Mouse (Mus musculus) G1E (cell line): Measurements from ENCODE around the gene Galnt18. TPM values are rescaled to one million over a fixed set of nuclear protein-coding genes. Genes with fewer than 3 reads are reported as not detected.

Experiments
- ATAC-seq: 2 replicates; pipeline ENCODE4 v1.8.0; 2016; ENCODE audit warnings: mild to moderate bottlenecking; ENCODE audit not compliant: insufficient number of reproducible peaks, poor library complexity, low FRiP score, severe bottlenecking; ENCODE audit errors: extremely low read depth
- DNase-seq: peaks from one replicate; pipeline ENCODE4 v3.0.0; 2012; ENCODE audit warnings: low spot score
- H3K27me3 ChIP-seq: 2 replicates; pipeline ENCODE4 v1.6.1; 2012; ENCODE audit warnings: mild to moderate bottlenecking, low read length, inconsistent platforms; ENCODE audit not compliant: insufficient read depth
- H3K36me3 ChIP-seq: replicated peaks from 2 replicates; pipeline ENCODE3; 2012; ENCODE audit warnings: mild to moderate bottlenecking, inconsistent platforms
- H3K4me1 ChIP-seq: 2 replicates; pipeline ENCODE4 v1.6.1; 2012; ENCODE audit warnings: low read depth, low read length, inconsistent platforms, mixed read lengths; ENCODE audit not compliant: insufficient read depth
- H3K4me3 ChIP-seq: 2 replicates; pipeline ENCODE4 v1.5.1; 2012; ENCODE audit warnings: low read depth, mild to moderate bottlenecking, inconsistent platforms, low read length, moderate library complexity, mixed read lengths
- H3K9me3 ChIP-seq: replicated peaks from 2 replicates; pipeline ENCODE4 v1.6.1; 2012; ENCODE audit warnings: inconsistent platforms
- CTCF ChIP-seq: IDR thresholded peaks from 2 replicates; pipeline ENCODE4 v1.5.1; 2012; ENCODE audit warnings: low read depth, low read length, inconsistent platforms, mixed read lengths
- GATA1 ChIP-seq: IDR thresholded peaks from 2 replicates; pipeline ENCODE4 v1.6.1; 2012; ENCODE audit warnings: borderline replicate concordance, low read length, inconsistent platforms, mixed read lengths
- GATA2 ChIP-seq: IDR thresholded peaks from 2 replicates; pipeline ENCODE4 v1.6.1; 2012; ENCODE audit warnings: low read depth, low read length, inconsistent platforms, borderline replicate concordance
- POLR2AphosphoS5 ChIP-seq: IDR thresholded peaks from 2 replicates; pipeline ENCODE4 v1.6.1; 2012; ENCODE audit warnings: low read depth, low read length, inconsistent platforms; ENCODE audit not compliant: insufficient replicate concordance
- TAL1 ChIP-seq: conservative IDR thresholded peaks from 2 replicates; pipeline ENCODE4 v1.6.1; 2012; ENCODE audit warnings: low read depth, low read length, inconsistent platforms, mixed read lengths
- polyA plus RNA-seq: library from polyadenylated mRNA; stranded (reverse); fragments of >175 nt; gene quantifications from 2 replicates; pipeline ENCODE4 v1.2.3, GENCODE M21; 2012
- total RNA-seq, 2 experiments: library from RNA; stranded (forward) in 1 of 2; stranded (reverse) in 1 of 2; fragments of 200-1000 nt in 1 of 2; fragments of >200 nt in 1 of 2; fragmentation: Nextera tagmentation in 1 of 2; gene quantifications; 2 replicates each; pipeline ENCODE4 v1.2.3; 2014 to 2017

The Galnt18 gene
- total and polyA plus RNA-seq, 3 experiments = not detected

GRCm38 (mm10) chr7:111450286-111451095 lies 329.3 kb downstream of the Galnt18 start:
- H3K4me1 ChIP-seq = no peaks in the 10 kb centered on the region
- no peak overlapping the region for H3K4me3 ChIP-seq
- DNase-seq (no peak), ATAC-seq (no peak)
- 0 out of 2 replicates have a peak, but pooled peaks cover 2% of the 10 kb centered on the region for H3K9me3 ChIP-seq
- H3K36me3 ChIP-seq = no peaks in the 10 kb centered on the region
- H3K27me3 ChIP-seq = no peaks in the 10 kb centered on the region
- TF ChIP-seq GATA1 (no peak), POLR2AphosphoS5 (no peak), GATA2 (no peak), TAL1 (no peak), CTCF (no peak)

- no peak for ATAC-seq
Observed at GRCm38 (mm10) chr7:111433173-111433572, 346.6 kb downstream of the Galnt18 start.

GRCm38 (mm10) chr7:111427392-111427791 lies 352.4 kb downstream of the Galnt18 start:
- H3K36me3 ChIP-seq = no peaks in the 10 kb centered on the region
- DNase-seq (no peak), ATAC-seq (no peak)
- no peak overlapping the region for H3K4me3 ChIP-seq
- no peaks in the 10 kb centered on the region for H3K27me3 ChIP-seq
- TF ChIP-seq GATA1 (no peak), POLR2AphosphoS5 (no peak), GATA2 (no peak), CTCF (no peak), TAL1 (no peak)
- no peaks in the 10 kb centered on the region for H3K4me1 ChIP-seq
- no peaks in the 10 kb centered on the region for H3K9me3 ChIP-seq

More at GRCm38 (mm10) chr7:111433173-111433572, 346.6 kb downstream of the Galnt18 start:
- H3K27me3 ChIP-seq = no peaks in the 10 kb centered on the region
- no peaks in the 10 kb centered on the region for H3K4me1 ChIP-seq
- no peaks in the 10 kb centered on the region for H3K36me3 ChIP-seq
- no peak for DNase-seq
- peaks cover 2% of the 10 kb centered on the region; the same call in 1 of the 2 replicates for H3K9me3 ChIP-seq
- H3K4me3 ChIP-seq = no peak overlapping the region
- TF ChIP-seq POLR2AphosphoS5 (no peak), GATA1 (no peak), TAL1 (no peak), GATA2 (no peak), CTCF (no peak)

Other genes with a start within 250 kb of the Galnt18 start
- gene Usp47, start 243.5 kb upstream of the Galnt18 start, total RNA-seq (2014; fragmentation: Nextera tagmentation) = 78.0 and 88.4 TPM in 2 replicates
- 82.0 and 95.9 TPM in 2 replicates for gene Usp47, start 243.5 kb upstream of the Galnt18 start, total RNA-seq (2017)
- gene Usp47, start 243.5 kb upstream of the Galnt18 start, polyA plus RNA-seq = 5.6 and 6.4 TPM in 2 replicates